In genomic region chr7:120982968-120983367, GRCm38 (mm10) we compare ENCODE assay signal across 8 mouse cellular contexts. TPM values are rescaled to one million over a fixed set of nuclear protein-coding genes. Genes with fewer than 3 reads are reported as not detected.
DNase-seq lines count a peak whose midpoint lies in the region; ATAC-seq lines count a peak whose summit lies in the region.

No protein-coding gene starts in this region.

- no peaks in the 10 kb centered on the region for H3K9me3 ChIP-seq in lung, embryonic 15.5 days
- no peaks in the 10 kb centered on the region for H3K9me3 ChIP-seq in embryonic facial prominence, embryonic 13.5 days
- H3K9me3 ChIP-seq in limb, embryonic 13.5 days: no peaks in the 10 kb centered on the region

- peak overlapping the region; percentile 93 for H3K4me2 ChIP-seq in lung, embryonic 15.5 days
- peak overlapping the region; percentile 84 for H3K4me2 ChIP-seq in embryonic facial prominence, embryonic 13.5 days
- peak overlapping the region; percentile 87 for H3K4me2 ChIP-seq in limb, embryonic 13.5 days (replicated peaks)

- peaks cover 6% of the 10 kb centered on the region; the same call in 1 of the 2 replicates for H3K27me3 ChIP-seq in lung, embryonic 15.5 days
- H3K27me3 ChIP-seq in embryonic facial prominence, embryonic 13.5 days: no peaks in the 10 kb centered on the region
- H3K27me3 ChIP-seq in limb, embryonic 13.5 days: no peaks in the 10 kb centered on the region

- peak overlapping the region; percentile 63 for H3K9ac ChIP-seq in lung, embryonic 15.5 days
- peak overlapping the region; percentile 83 for H3K9ac ChIP-seq in embryonic facial prominence, embryonic 13.5 days
- H3K9ac ChIP-seq in limb, embryonic 13.5 days: peak overlapping the region; percentile 84

- intact Hi-C loops in gastrocnemius, postnatal 36 days (cut with DNase I): loop anchor here (5.0 kb wide), 1 partner anchor 49 kb away; the partner anchor contains the start of gene Mettl9

- H3K4me1 ChIP-seq in lung, embryonic 15.5 days: peaks cover 11% of the 10 kb centered on the region; the same call in 1 of the 2 replicates
- peaks cover 25% of the 10 kb centered on the region for H3K4me1 ChIP-seq in embryonic facial prominence, embryonic 13.5 days
- H3K4me1 ChIP-seq in limb, embryonic 13.5 days: peaks cover 25% of the 10 kb centered on the region

- WGBS in lung, embryonic 15.5 days: 5% methylated on average over 7 of the region's 7 CpGs
- WGBS in embryonic facial prominence, embryonic 13.5 days: 8% methylated on average over 7 of the region's 7 CpGs
- 10% methylated on average over 7 of the region's 7 CpGs for WGBS in limb, embryonic 13.5 days

- H3K36me3 ChIP-seq in lung, embryonic 15.5 days: no peaks in the 10 kb centered on the region
- H3K36me3 ChIP-seq in embryonic facial prominence, embryonic 13.5 days: no peaks in the 10 kb centered on the region
- no peaks in the 10 kb centered on the region for H3K36me3 ChIP-seq in limb, embryonic 13.5 days

- DNase-seq in lung, postnatal 4 days: no peak
- DNase-seq in retina, embryonic 14.5 days (ENCODE audit: low spot score): peak; percentile 64
- DNase-seq in gastrocnemius, postnatal 36 days: no peak
- no peak for DNase-seq in left cerebral cortex, adult 8-10 months (ENCODE audit: low spot score in 2 of 2)
- no peak for DNase-seq in cerebellum, postnatal 25 days

- no peak for ATAC-seq in lung, embryonic 15.5 days (ENCODE audit: borderline replicate concordance, extremely low read depth, low FRiP score, low TSS enrichment)
- no peak for ATAC-seq in embryonic facial prominence, embryonic 13.5 days (ENCODE audit: insufficient number of reproducible peaks, insufficient read depth, low FRiP score, low TSS enrichment, low read depth)
- ATAC-seq in limb, embryonic 13.5 days (ENCODE audit: low FRiP score, low read depth): no peak

- peak overlapping the region; percentile 81 for H3K4me3 ChIP-seq in lung, embryonic 15.5 days
- H3K4me3 ChIP-seq in embryonic facial prominence, embryonic 13.5 days: peak overlapping the region; percentile 91
- peak overlapping the region; percentile 96 for H3K4me3 ChIP-seq in limb, embryonic 13.5 days

- peak overlapping the region; percentile 52; the same call in 1 of the 2 replicates for H3K27ac ChIP-seq in lung, embryonic 15.5 days
- peak overlapping the region; percentile 80; the same call in 1 of the 2 replicates for H3K27ac ChIP-seq in embryonic facial prominence, embryonic 13.5 days
- peak overlapping the region; percentile 70 for H3K27ac ChIP-seq in limb, embryonic 13.5 days

RNA-seq across cellular contexts. Expression of gene Mfsd13b, which starts 0.7 kb away (rescaled TPM):
- 0.36 TPM in 1 of 2 replicates, not detected in the other for polyA plus RNA-seq in lung, embryonic 15.5 days (2015; fragmentation: Nextera tagmentation; extraction: Ambion mirVana)
- 0.24 and 0.45 TPM in 2 replicates for polyA plus RNA-seq in embryonic facial prominence, embryonic 13.5 days (2015; fragmentation: Nextera tagmentation; extraction: Ambion mirVana)
- polyA plus RNA-seq in limb, embryonic 13.5 days (2015; fragmentation: Nextera tagmentation; extraction: Ambion mirVana): 0.25 TPM in 1 of 2 replicates, not detected in the other
- total RNA-seq in gastrocnemius, postnatal 36 days (2021): not detected
- 1 to 10 TPM in 1 of 4 experiments, under 1 TPM in 3; 0.18 to 2.4 (median 0.48) TPM for total RNA-seq in left cerebral cortex, adult 8-10 months (2022)

RNA-seq across cellular contexts. Expression of gene Cdr2, which starts 0.9 kb away (rescaled TPM):
- 10.6 and 10.9 TPM in 2 replicates for polyA plus RNA-seq in lung, embryonic 15.5 days (2015; fragmentation: Nextera tagmentation; extraction: Ambion mirVana)
- polyA plus RNA-seq in embryonic facial prominence, embryonic 13.5 days (2015; fragmentation: Nextera tagmentation; extraction: Ambion mirVana): 10.5 and 11.2 TPM in 2 replicates
- polyA plus RNA-seq in limb, embryonic 13.5 days (2015; fragmentation: Nextera tagmentation; extraction: Ambion mirVana): 13.3 and 13.9 TPM in 2 replicates
- total RNA-seq in gastrocnemius, postnatal 36 days (2021): 1 to 10 TPM; 2.8 to 3.0 TPM
- 10 to 100 TPM in 3 of 4 experiments, 1 to 10 TPM in 1; 8.7 to 12.5 (median 10.7) TPM for total RNA-seq in left cerebral cortex, adult 8-10 months (2022)

RNA-seq across cellular contexts. Expression of gene Mettl9, which starts 51.3 kb away (rescaled TPM):
- polyA plus RNA-seq in lung, embryonic 15.5 days (2015; fragmentation: Nextera tagmentation; extraction: Ambion mirVana): 146 and 149 TPM in 2 replicates
- 176 and 190 TPM in 2 replicates for polyA plus RNA-seq in embryonic facial prominence, embryonic 13.5 days (2015; fragmentation: Nextera tagmentation; extraction: Ambion mirVana)
- 243 and 247 TPM in 2 replicates for polyA plus RNA-seq in limb, embryonic 13.5 days (2015; fragmentation: Nextera tagmentation; extraction: Ambion mirVana)
- total RNA-seq in gastrocnemius, postnatal 36 days (2021): 10 to 100 TPM; 18.5 to 19.7 TPM
- 100 to 1,000 TPM; 101 to 118 (median 101) TPM for total RNA-seq in left cerebral cortex, adult 8-10 months (2022)
